Mouse (Mus musculus) embryonic facial prominence, embryonic 10.5 days (tissue): Measurements from ENCODE around the gene Fam117b. TPM values are rescaled to one million over a fixed set of nuclear protein-coding genes. Genes with fewer than 3 reads are reported as not detected.

Experiments
- DNase-seq: peaks from one replicate; pipeline ENCODE4 v3.0.0-alpha.2; 2017; ENCODE audit warnings: low spot score
- H3K27ac ChIP-seq: fragments of 300-500 bp; sonication (generic); replicated peaks from 2 replicates; pipeline ENCODE4 v1.5.1; 2016; ENCODE audit warnings: mild to moderate bottlenecking
- H3K27me3 ChIP-seq: fragments of 300-500 bp; sonication (generic); replicated peaks from 2 replicates; pipeline ENCODE4 v1.6.1; 2016; ENCODE audit warnings: low read depth, mild to moderate bottlenecking; ENCODE audit not compliant: poor library complexity, severe bottlenecking
- H3K36me3 ChIP-seq: fragments of 300-500 bp; sonication (generic); replicated peaks from 2 replicates; pipeline ENCODE4 v1.6.1; 2016; ENCODE audit warnings: mild to moderate bottlenecking, moderate library complexity
- H3K4me1 ChIP-seq: fragments of 300-500 bp; sonication (generic); 2 replicates; pipeline ENCODE4 v1.6.1; 2016
- H3K4me3 ChIP-seq: fragments of 300-500 bp; sonication (generic); 2 replicates; pipeline ENCODE4 v1.5.1; 2016; ENCODE audit warnings: mild to moderate bottlenecking, moderate library complexity
- H3K9me3 ChIP-seq: fragments of 300-500 bp; sonication (generic); 2 replicates; pipeline ENCODE4 v1.6.1; 2016; ENCODE audit warnings: mild to moderate bottlenecking
- WGBS: fragments of 180-500 bp; shearing (Covaris S2); methylation state at CpG from one replicate; pipeline ENCODE4 v1.1.7; 2016; 5-methylcytosine and 5-hydroxymethylcytosine counted together
- polyA plus RNA-seq: library from polyadenylated mRNA; unstranded; fragments of >200 nt; fragmentation: Nextera tagmentation; extraction: Ambion mirVana; gene quantifications from 2 replicates; pipeline ENCODE4 v1.2.1, GENCODE M21; 2016

Fam117b gene
- polyA plus RNA-seq, 1 experiment from 2014 or later: 11.5 TPM

GRCm38 (mm10) chr1:60015511-60015910 is 102.7 kb downstream of the Fam117b start:
- Histone ChIP-seq H3K27me3 (no peaks in the 10 kb centered on the region), H3K36me3 (no peaks in the 10 kb centered on the region), H3K9me3 (no peaks in the 10 kb centered on the region), H3K4me1 (no peaks in the 10 kb centered on the region), H3K27ac (no peak overlapping the region), H3K4me3 (no peak overlapping the region)
- WGBS: 86% methylated on average over 6 of the region's 6 CpGs
- no peak for DNase-seq

DNA sequence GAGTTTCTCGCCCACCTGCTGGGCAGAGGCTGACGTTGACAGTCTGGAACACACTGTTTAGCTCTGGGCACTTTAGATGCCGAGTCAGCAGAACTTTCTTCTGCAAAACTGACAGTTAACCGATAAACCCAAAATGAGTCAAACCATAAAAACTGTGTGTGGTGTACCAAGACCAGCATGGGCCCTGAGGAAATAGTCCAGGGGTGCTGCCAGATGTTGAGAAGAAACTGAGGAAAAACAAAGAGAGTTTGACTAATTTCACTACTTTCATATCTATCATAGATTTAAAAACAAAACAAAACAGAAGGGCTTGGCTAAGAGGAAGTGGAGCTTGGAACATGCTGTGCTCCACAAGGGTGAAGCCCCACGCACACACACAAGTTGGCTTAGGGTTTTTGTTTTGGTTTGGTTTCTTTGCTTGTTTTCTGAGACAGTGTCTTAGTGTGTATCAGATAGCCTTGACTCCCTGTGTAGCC is 103.4 kb downstream of the Fam117b start:
- H3K4me3 ChIP-seq: no peak overlapping the region
- H3K9me3 ChIP-seq: no peaks in the 10 kb centered on the region
- H3K36me3 ChIP-seq: no peaks in the 10 kb centered on the region
- WGBS: 74% methylated on average over 5 of the region's 5 CpGs
- no peaks in the 10 kb centered on the region for H3K4me1 ChIP-seq
- no peak overlapping the region for H3K27ac ChIP-seq
- no peak for DNase-seq
- no peaks in the 10 kb centered on the region for H3K27me3 ChIP-seq

- no peaks in the 10 kb centered on the region for H3K27me3 ChIP-seq
- H3K36me3 ChIP-seq: no peaks in the 10 kb centered on the region
- no peaks in the 10 kb centered on the region for H3K4me1 ChIP-seq
- H3K9me3 ChIP-seq: no peaks in the 10 kb centered on the region
- H3K4me3 ChIP-seq: no peak overlapping the region
- no peak overlapping the region for H3K27ac ChIP-seq
- no peak for DNase-seq
- WGBS: 80% methylated on average over 1 of the region's 1 CpGs
Measured at GRCm38 (mm10) chr1:60017031-60017469, 104.2 kb downstream of the Fam117b start.

Other genes starting within 250 kb of the Fam117b start
- 564 and 568 TPM in 2 replicates for gene Sumo1, start 242.2 kb upstream of the Fam117b start, polyA plus RNA-seq
- gene Nop58, start 228.0 kb upstream of the Fam117b start, polyA plus RNA-seq: 317 and 319 TPM in 2 replicates
- gene Bmpr2, start 149.6 kb upstream of the Fam117b start, polyA plus RNA-seq: 6.4 and 7.1 TPM in 2 replicates
- 0.77 and 0.88 TPM in 2 replicates for gene Ica1l, start 130.2 kb downstream of the Fam117b start, polyA plus RNA-seq
- gene Carf, start 185.2 kb downstream of the Fam117b start, polyA plus RNA-seq: 5.6 and 6.0 TPM in 2 replicates
- 66.8 and 70.6 TPM in 2 replicates for gene Wdr12, start 185.6 kb downstream of the Fam117b start, polyA plus RNA-seq